Mouse (Mus musculus) liver, embryonic 11.5 days (tissue): ENCODE measurements around the gene Klrg1. TPM values are rescaled to one million over a fixed set of nuclear protein-coding genes. Genes with fewer than 3 reads are reported as not detected.

ENCODE experiments used
- ATAC-seq: fragments of 200-750 bp; cut with Nextera tagmentation; replicated peaks from 2 replicates; pipeline ENCODE4 v1.8.0; 2017; ENCODE audit warnings: moderate number of reproducible peaks, mild to moderate bottlenecking, moderate TSS enrichment, moderate library complexity; ENCODE audit not compliant: low FRiP score
- DNase-seq: peaks from one replicate; pipeline ENCODE4 v3.0.0-alpha.2; 2017; ENCODE audit warnings: low spot score
- H3K27ac ChIP-seq: fragments of 300-500 bp; sonication (generic); 2 replicates; pipeline ENCODE4 v1.5.1; 2014; ENCODE audit warnings: mild to moderate bottlenecking, low read depth, low read length, control low read depth
- H3K27me3 ChIP-seq: fragments of 300-500 bp; sonication (generic); replicated peaks from 2 replicates; pipeline ENCODE4 v1.6.1; 2014; ENCODE audit warnings: low read length, mixed read lengths; ENCODE audit not compliant: control insufficient read depth, insufficient read depth
- H3K36me3 ChIP-seq: fragments of 300-500 bp; sonication (generic); 2 replicates; pipeline ENCODE4 v1.6.1; 2014; ENCODE audit warnings: mild to moderate bottlenecking, low read length, moderate library complexity, mixed read lengths; ENCODE audit not compliant: control insufficient read depth, insufficient read depth
- H3K4me1 ChIP-seq: fragments of 300-500 bp; sonication (generic); replicated peaks from 2 replicates; pipeline ENCODE4 v1.6.1; 2014; ENCODE audit warnings: low read length, mixed read lengths; ENCODE audit not compliant: control insufficient read depth, insufficient read depth
- H3K4me2 ChIP-seq: fragments of 300-500 bp; sonication (generic); 2 replicates; pipeline ENCODE4 v1.6.1; 2014; ENCODE audit warnings: mild to moderate bottlenecking, control low read depth, moderate library complexity
- H3K4me3 ChIP-seq: fragments of 300-500 bp; sonication (generic); 2 replicates; pipeline ENCODE4 v1.5.1; 2014; ENCODE audit warnings: low read depth, low read length, control low read depth
- H3K9ac ChIP-seq: fragments of 300-500 bp; sonication (generic); 2 replicates; pipeline ENCODE4 v1.6.1; 2014; ENCODE audit warnings: low read depth, low read length, control low read depth
- H3K9me3 ChIP-seq: fragments of 300-500 bp; sonication (generic); 2 replicates; pipeline ENCODE4 v1.6.1; 2016; ENCODE audit warnings: low read length, inconsistent platforms, mixed read lengths; ENCODE audit not compliant: control insufficient read depth
- WGBS: fragments of 180-500 bp; shearing (Covaris S2); extraction: QIAGEN DNeasy Blood & Tissue Kit; methylation state at CpG from one replicate; pipeline ENCODE4 v1.1.7; 2014; 5-methylcytosine and 5-hydroxymethylcytosine counted together
- polyA plus RNA-seq: library from polyadenylated mRNA; unstranded; fragments of >200 nt; fragmentation: Nextera tagmentation; extraction: Ambion mirVana; gene quantifications from 2 replicates; pipeline ENCODE4 v1.2.1, GENCODE M21; 2014

Klrg1 gene
- polyA plus RNA-seq, 1 experiment from 2014 or later: not detected

- WGBS: 73% methylated on average over 3 of the region's 3 CpGs
- H3K27ac ChIP-seq: no peak overlapping the region
- no peak overlapping the region for H3K9ac ChIP-seq
- ATAC-seq (no peak), DNase-seq (no peak)
- H3K4me2 ChIP-seq: no peak overlapping the region
- no peak overlapping the region for H3K4me3 ChIP-seq
- H3K9me3 ChIP-seq: no peaks in the 10 kb centered on the region
- no peaks in the 10 kb centered on the region for H3K36me3 ChIP-seq
- no peaks in the 10 kb centered on the region for H3K27me3 ChIP-seq
- H3K4me1 ChIP-seq: no peaks in the 10 kb centered on the region
These were observed 14.1 kb downstream of the Klrg1 start for GRCm38 (mm10) chr6:122268561-122268960.

- H3K9me3 ChIP-seq: no peaks in the 10 kb centered on the region
- no peak for ATAC-seq
- H3K36me3 ChIP-seq: no peaks in the 10 kb centered on the region
- 88% methylated on average over 8 of the region's 8 CpGs for WGBS
- H3K27ac ChIP-seq: no peak overlapping the region
- no peak overlapping the region for H3K4me3 ChIP-seq
- no peak overlapping the region for H3K4me2 ChIP-seq
- H3K9ac ChIP-seq: no peak overlapping the region
- no peaks in the 10 kb centered on the region for H3K4me1 ChIP-seq
- no peaks in the 10 kb centered on the region for H3K27me3 ChIP-seq
- DNase-seq: no peak
These were observed 20.1 kb downstream of the Klrg1 start for GRCm38 (mm10) chr6:122262543-122262942.

GRCm38 (mm10) chr6:122252146-122252545, 30.5 kb downstream of the Klrg1 start:
- Histone ChIP-seq H3K9ac (no peak overlapping the region), H3K9me3 (no peaks in the 10 kb centered on the region), H3K4me1 (no peaks in the 10 kb centered on the region), H3K4me2 (no peak overlapping the region), H3K27ac (no peak overlapping the region), H3K4me3 (no peak overlapping the region), H3K27me3 (no peaks in the 10 kb centered on the region), H3K36me3 (no peaks in the 10 kb centered on the region)
- 33% methylated on average over 1 of the region's 1 CpGs for WGBS
- DNase-seq (no peak), ATAC-seq (no peak)

- Histone ChIP-seq H3K4me3 (no peak overlapping the region), H3K27ac (no peak overlapping the region), H3K4me1 (no peaks in the 10 kb centered on the region), H3K36me3 (no peaks in the 10 kb centered on the region), H3K27me3 (no peaks in the 10 kb centered on the region), H3K9ac (no peak overlapping the region), H3K9me3 (no peaks in the 10 kb centered on the region), H3K4me2 (no peak overlapping the region)
- 48% methylated on average over 4 of the region's 4 CpGs for WGBS
- DNase-seq (no peak), ATAC-seq (no peak)
These were observed 32.6 kb downstream of the Klrg1 start for GRCm38 (mm10) chr6:122250033-122250432.

Other genes with a start within 250 kb of the Klrg1 start
- 154 and 168 TPM in 2 replicates for gene M6pr, start 25.8 kb upstream of the Klrg1 start, polyA plus RNA-seq
- 12.4 and 14.7 TPM in 2 replicates for gene Phc1, start 57.7 kb upstream of the Klrg1 start, polyA plus RNA-seq
- 7.7 and 8.1 TPM in 2 replicates for gene Rimklb, start 215.9 kb upstream of the Klrg1 start, polyA plus RNA-seq
- 0.67 and 0.96 TPM in 2 replicates for gene Mfap5, start 223.0 kb upstream of the Klrg1 start, polyA plus RNA-seq